ENCODE assay signal across 11 mouse cellular contexts in genomic region chr9:49757582-49757981, GRCm38 (mm10). TPM values are rescaled to one million over a fixed set of nuclear protein-coding genes. Genes with fewer than 3 reads are reported as not detected.
DNase-seq lines count a peak whose midpoint lies in the region; ATAC-seq and TF ChIP-seq lines count a peak whose summit lies in the region.
"Had no signal": no experiment of that assay in that cellular context is flagged by ENCODE, and none has a peak within 500 bp of the region (broad histone marks: within the 10 kb centered on the region; RNA-seq: fewer than 3 reads in every experiment).

No protein-coding gene starts in this region.

- H3K9me3 ChIP-seq in E14TG2a.4 (ENCODE audit: low read length): peaks cover 7% of the 10 kb centered on the region
- H3K9me3 ChIP-seq in limb, embryonic 15.5 days: no peaks in the 10 kb centered on the region

- peaks cover 6% of the 10 kb centered on the region; the same call in 1 of the 2 replicates for H3K36me3 ChIP-seq in E14TG2a.4 (ENCODE audit: insufficient read depth, low read length)
- H3K36me3 ChIP-seq in limb, embryonic 15.5 days: no peaks in the 10 kb centered on the region

- H3K27ac ChIP-seq in limb, embryonic 15.5 days: 0 out of 2 replicates have a peak overlapping the region, but pooled peaks have one; percentile 11
- H3K27ac ChIP-seq: liver, embryonic 14.5 days had no signal

- no peak overlapping the region for H3K4me2 ChIP-seq in limb, embryonic 15.5 days

- intact Hi-C loops in gastrocnemius, postnatal 14 days (cut with DNase I; ENCODE audit: low total_unique reads): no loop called here

- H3K9ac ChIP-seq in limb, embryonic 15.5 days: no peak overlapping the region
- H3K9ac ChIP-seq: liver, embryonic 14.5 days had no signal

- ATAC-seq in frontal cortex, adult (ENCODE audit: low TSS enrichment): peak; percentile 31
- ATAC-seq in limb, embryonic 15.5 days (ENCODE audit: insufficient number of reproducible peaks, low FRiP score, low TSS enrichment, low read depth): no peak

- WGBS in limb, embryonic 15.5 days: 66% methylated on average over 4 of the region's 4 CpGs

- DNase-seq in frontal cortex, postnatal 36 days (ENCODE audit: low spot score in 2 of 2): no peak
- peak; percentile 24 to 57 for DNase-seq in cerebellum, postnatal 36 days
- no peak for DNase-seq in gastrocnemius, postnatal 14 days
- DNase-seq in layer of hippocampus, postnatal 25 days (ENCODE audit: extremely low spot score in 1 of 2, low spot score in 1 of 2): no peak
- DNase-seq in adrenal gland, postnatal 25 days: no peak
- DNase-seq: kidney, adult 2 months had no signal

- H3K4me1 ChIP-seq in E14TG2a.4 (replicated peaks; ENCODE audit: low read depth, low read length): peaks cover 51% of the 10 kb centered on the region
- peaks cover 8% of the 10 kb centered on the region for H3K4me1 ChIP-seq in limb, embryonic 15.5 days

- no peak overlapping the region for H3K4me3 ChIP-seq in E14TG2a.4 (replicated peaks; ENCODE audit: low read length)
- no peak overlapping the region for H3K4me3 ChIP-seq in limb, embryonic 15.5 days
- H3K4me3 ChIP-seq: myocyte had no signal

- no peaks in the 10 kb centered on the region for H3K27me3 ChIP-seq in E14TG2a.4 (ENCODE audit: insufficient read depth, low read length)
- H3K27me3 ChIP-seq in limb, embryonic 15.5 days: no peaks in the 10 kb centered on the region

- peak; percentile 50 for TF ChIP-seq CTCF in E14TG2a.4 (conservative IDR thresholded peaks at IDR 0.05; ENCODE audit: low read length)

RNA-seq across cellular contexts. Expression of gene Ncam1, which starts 41.1 kb away (rescaled TPM):
- polyA plus RNA-seq in limb, embryonic 15.5 days (2015; fragmentation: Nextera tagmentation; extraction: Ambion mirVana): 79.1 and 101 TPM in 2 replicates
- 10 to 100 TPM; 36.8 to 51.7 TPM for total RNA-seq in gastrocnemius, postnatal 14 days (2021)
- 100 to 1,000 TPM; 302 to 334 TPM for total RNA-seq in layer of hippocampus, postnatal 25 days (2021)
- total RNA-seq in adrenal gland, postnatal 25 days (2021): 35.5 and 48.8 TPM in 2 replicates

Comparison
In these comparisons a context has a peak if more than half of its experiments do, and no peak if none do; other contexts are left out.
1. DNase-seq: peak in cerebellum, postnatal 36 days (2 of 2); none in frontal cortex, postnatal 36 days (0 of 2), gastrocnemius, postnatal 14 days (single experiment), layer of hippocampus, postnatal 25 days (0 of 2) and adrenal gland, postnatal 25 days (single experiment).